Mouse (Mus musculus) E14TG2a.4 (cell line): ENCODE measurements around the gene Grpel1.

Experiments
- CTCF ChIP-seq: conservative IDR thresholded peaks from 2 replicates; pipeline ENCODE4 v1.5.1; 2014; ENCODE audit warnings: low read length
- NANOG ChIP-seq: IDR thresholded peaks from 2 replicates; pipeline ENCODE4 v1.6.1; 2014; ENCODE audit warnings: borderline replicate concordance, low read length, mixed read lengths
- POU5F1 ChIP-seq: IDR thresholded peaks from 2 replicates; pipeline ENCODE4 v1.6.1; 2014; ENCODE audit warnings: low read length, borderline replicate concordance

DNA sequence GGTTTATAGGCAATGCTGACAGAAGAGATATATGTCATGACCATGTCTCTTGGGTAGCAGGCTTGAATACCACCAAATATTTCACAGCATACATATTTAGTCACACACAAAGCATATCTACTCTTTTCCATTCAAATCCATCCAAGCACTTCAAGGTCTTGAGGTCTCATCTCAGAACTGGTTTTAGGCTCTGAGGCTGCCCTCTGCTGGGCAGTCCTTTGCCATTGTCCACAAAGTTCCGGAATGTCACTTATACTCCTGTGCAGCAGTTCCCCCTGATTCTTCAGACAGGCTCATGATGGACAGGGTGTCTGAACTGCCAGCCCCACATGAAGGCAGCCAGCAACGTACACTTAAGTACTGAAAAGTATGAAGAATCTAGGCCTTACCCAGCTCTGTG, 24.4 kb downstream of the Grpel1 start:
- TF ChIP-seq CTCF (no peak), POU5F1 (no peak), NANOG (no peak)
